Mouse (Mus musculus): ENCODE results near the gene Prrt3. TPM values are rescaled to one million over a fixed set of nuclear protein-coding genes. Genes with fewer than 3 reads are reported as not detected.

Gene Prrt3
- polyA plus RNA-seq (2015; fragmentation: Nextera tagmentation; extraction: Ambion mirVana) = 0.72 and 0.77 TPM in 2 replicates

GRCm38 (mm10) chr6:113501388-113502084 is at the start of gene Prrt3:
Prrt3 (minus strand) TSS chr6:113501931.

GRCm38 (mm10) chr6:113530932-113531839 is 29.5 kb upstream of the Prrt3 start, which contains the start of the genes Emc3 and Fancd2:
Emc3 (minus strand) TSS chr6:113531652.
Fancd2 (plus strand) TSS chr6:113531682.

DNA sequence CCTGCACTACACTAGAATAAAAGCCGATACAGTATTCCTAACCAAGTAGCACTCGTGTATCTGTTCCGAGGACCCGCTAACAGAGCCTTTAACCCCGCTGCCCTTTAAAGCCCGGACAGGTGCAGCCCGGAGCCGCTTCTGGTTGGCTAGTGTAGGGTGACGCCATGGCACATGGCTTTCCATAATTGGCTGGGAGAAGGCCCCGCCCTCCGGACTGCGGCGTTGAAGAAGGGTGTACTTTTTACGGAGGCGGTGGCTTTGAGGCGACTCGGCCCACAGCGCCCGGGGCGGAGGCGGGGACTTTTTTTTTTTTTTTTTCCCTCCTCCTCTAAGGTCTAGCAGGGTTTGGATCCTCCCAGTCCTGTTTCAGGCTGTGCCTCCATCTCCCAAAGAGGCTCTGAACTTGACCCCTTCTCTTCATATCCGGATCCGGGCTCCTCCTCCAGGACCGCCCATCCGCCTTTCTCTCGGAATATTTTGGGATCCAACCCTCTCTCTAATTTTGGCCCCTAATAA is 18.6 kb downstream of the Prrt3 start, which contains the start of gene Creld1:
Gene Creld1, plus strand, starts transcription at position 198 of the 516 bp plus-strand sequence.

DNA sequence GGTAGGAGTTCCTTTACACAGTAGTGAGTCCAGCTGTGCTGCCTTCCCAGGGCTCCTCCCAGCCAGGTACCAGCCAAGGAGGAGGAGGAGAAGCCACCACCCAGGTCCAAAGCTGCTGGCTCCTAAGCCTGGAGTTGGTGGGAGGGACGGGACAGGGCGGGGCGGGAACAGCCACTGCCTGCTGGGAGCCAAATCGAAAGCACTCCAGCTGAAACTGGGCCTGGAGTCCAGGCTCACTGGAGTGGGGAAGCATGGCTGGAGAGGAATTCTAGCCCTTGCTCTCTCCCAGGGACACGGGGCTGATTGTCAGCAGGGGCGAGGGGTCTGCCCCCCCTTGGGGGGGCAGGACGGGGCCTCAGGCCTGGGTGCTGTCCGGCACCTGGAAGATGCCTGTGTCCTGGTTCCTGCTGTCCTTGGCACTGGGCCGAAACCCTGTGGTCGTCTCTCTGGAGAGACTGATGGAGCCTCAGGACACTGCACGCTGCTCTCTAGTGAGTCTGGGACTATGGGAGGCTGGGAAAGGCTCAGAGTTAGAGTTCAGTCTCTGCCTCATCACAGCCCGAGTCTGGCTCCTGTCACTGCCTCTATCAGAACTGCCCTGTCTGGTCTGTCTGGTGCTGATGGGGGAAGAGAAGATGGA is 30.3 kb downstream of the Prrt3 start, which contains the start of gene Il17rc:
Gene Il17rc, plus strand, starts transcription at position 131 of the 640 bp plus-strand sequence.

DNA sequence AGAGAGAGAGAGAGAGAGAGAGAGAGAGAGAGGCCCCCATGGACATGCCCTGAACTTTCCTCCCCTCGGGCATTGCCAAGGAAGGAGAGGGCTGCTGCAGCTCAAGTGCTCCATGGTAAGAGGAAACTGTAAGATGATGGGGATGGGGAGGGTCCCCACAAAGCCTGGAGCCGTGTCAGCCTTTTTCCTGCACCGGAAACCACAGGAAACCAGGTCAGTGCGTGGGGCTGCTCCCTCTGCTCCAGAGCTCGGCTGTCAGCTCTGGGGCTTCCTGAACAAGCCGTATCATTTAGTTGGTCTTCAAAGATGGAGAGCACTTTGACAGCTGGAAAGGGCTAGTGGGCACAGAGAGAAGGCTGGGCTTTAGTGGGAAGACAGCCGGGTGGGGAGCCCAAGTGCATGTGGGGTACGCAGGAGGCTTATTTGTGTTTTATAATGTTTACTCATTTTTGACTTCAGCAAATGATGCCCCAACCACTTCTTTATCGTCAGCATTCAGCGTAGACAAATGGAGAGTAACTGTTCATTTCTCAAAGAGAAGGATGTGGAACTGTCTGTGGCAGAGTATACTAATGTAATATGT is 43.7 kb downstream of the Prrt3 start, which contains the start of gene Il17re:
Gene Il17re, plus strand, starts transcription at position 533 of the 583 bp plus-strand sequence.

Small RNA genes lying within 50 kb of the gene (microRNA-seq; reads per million reads assigned to microRNA genes)
- gene Gm23365 = not detected

Other genes with a start within 250 kb of the Prrt3 start
- not detected in 2 replicates for gene Cpne9, start 219.6 kb downstream of the Prrt3 start, polyA plus RNA-seq (2015; fragmentation: Nextera tagmentation; extraction: Ambion mirVana)
- 7.1 and 7.6 TPM in 2 replicates for gene Brpf1, start 194.8 kb downstream of the Prrt3 start, polyA plus RNA-seq (2015; fragmentation: Nextera tagmentation; extraction: Ambion mirVana)
- 6.3 and 9.3 TPM in 2 replicates for gene Ogg1, start 175.0 kb downstream of the Prrt3 start, polyA plus RNA-seq (2015; fragmentation: Nextera tagmentation; extraction: Ambion mirVana)
- gene Camk1, start 157.9 kb downstream of the Prrt3 start, polyA plus RNA-seq (2015; fragmentation: Nextera tagmentation; extraction: Ambion mirVana) = 89.5 and 100.0 TPM in 2 replicates
- 38.4 and 39.1 TPM in 2 replicates for gene Tada3, start 124.0 kb downstream of the Prrt3 start, polyA plus RNA-seq (2015; fragmentation: Nextera tagmentation; extraction: Ambion mirVana)
- gene Arpc4, start 123.8 kb downstream of the Prrt3 start, polyA plus RNA-seq (2015; fragmentation: Nextera tagmentation; extraction: Ambion mirVana) = 327 and 354 TPM in 2 replicates
- gene Ttll3, start 112.7 kb downstream of the Prrt3 start, polyA plus RNA-seq (2015; fragmentation: Nextera tagmentation; extraction: Ambion mirVana) = 1.0 and 1.2 TPM in 2 replicates
- gene Rpusd3, start 82.6 kb downstream of the Prrt3 start, polyA plus RNA-seq (2015; fragmentation: Nextera tagmentation; extraction: Ambion mirVana) = 11.4 and 16.5 TPM in 2 replicates
- gene Cidec, start 66.2 kb downstream of the Prrt3 start, polyA plus RNA-seq (2015; fragmentation: Nextera tagmentation; extraction: Ambion mirVana) = not detected in 2 replicates
- 79.2 and 82.8 TPM in 2 replicates for gene Jagn1, start 59.4 kb downstream of the Prrt3 start, polyA plus RNA-seq (2015; fragmentation: Nextera tagmentation; extraction: Ambion mirVana)
- 54.7 and 60.4 TPM in 2 replicates for gene Il17re, start 43.4 kb downstream of the Prrt3 start, polyA plus RNA-seq (2015; fragmentation: Nextera tagmentation; extraction: Ambion mirVana)
- 28.2 and 32.1 TPM in 2 replicates for gene Il17rc, start 30.5 kb downstream of the Prrt3 start, polyA plus RNA-seq (2015; fragmentation: Nextera tagmentation; extraction: Ambion mirVana)
- 33.3 and 33.8 TPM in 2 replicates for gene Creld1, start 18.6 kb downstream of the Prrt3 start, polyA plus RNA-seq (2015; fragmentation: Nextera tagmentation; extraction: Ambion mirVana)
- 91.2 and 104 TPM in 2 replicates for gene Emc3, start 29.7 kb upstream of the Prrt3 start, polyA plus RNA-seq (2015; fragmentation: Nextera tagmentation; extraction: Ambion mirVana)
- 2.5 and 3.2 TPM in 2 replicates for gene Fancd2, start 29.8 kb upstream of the Prrt3 start, polyA plus RNA-seq (2015; fragmentation: Nextera tagmentation; extraction: Ambion mirVana)
- not detected in 2 replicates for gene Fancd2os, start 98.8 kb upstream of the Prrt3 start, polyA plus RNA-seq (2015; fragmentation: Nextera tagmentation; extraction: Ambion mirVana)
- gene Brk1, start 102.8 kb upstream of the Prrt3 start, polyA plus RNA-seq (2015; fragmentation: Nextera tagmentation; extraction: Ambion mirVana) = 189 and 195 TPM in 2 replicates
- gene Vhl, start 122.0 kb upstream of the Prrt3 start, polyA plus RNA-seq (2015; fragmentation: Nextera tagmentation; extraction: Ambion mirVana) = 24.3 and 25.1 TPM in 2 replicates
- gene Irak2, start 136.5 kb upstream of the Prrt3 start, polyA plus RNA-seq (2015; fragmentation: Nextera tagmentation; extraction: Ambion mirVana) = 24.0 and 24.1 TPM in 2 replicates
- gene Tatdn2, start 195.1 kb upstream of the Prrt3 start, polyA plus RNA-seq (2015; fragmentation: Nextera tagmentation; extraction: Ambion mirVana) = 0.95 and 0.97 TPM in 2 replicates
- 0.50 TPM in 1 of 2 replicates, not detected in the other for gene Ghrl, start 217.9 kb upstream of the Prrt3 start, polyA plus RNA-seq (2015; fragmentation: Nextera tagmentation; extraction: Ambion mirVana)
- 202 TPM in 2 replicates for gene Sec13, start 238.8 kb upstream of the Prrt3 start, polyA plus RNA-seq (2015; fragmentation: Nextera tagmentation; extraction: Ambion mirVana)